Mouse (Mus musculus) layer of hippocampus, adult 11-12 months (tissue): ENCODE results near the gene Zfp52.
A peak's percentile ranks its signal among the peaks of the same experiment; 100 is the strongest.

Experiments used
- DNase-seq: peaks from one replicate; pipeline ENCODE4 v3.0.0; 2022; ENCODE audit warnings: low spot score

Zfp52 gene

GRCm38 (mm10) chr17:21566220-21566619 is 30.9 kb downstream of the Zfp52 start:
- DNase-seq: peak; percentile 72

DNA sequence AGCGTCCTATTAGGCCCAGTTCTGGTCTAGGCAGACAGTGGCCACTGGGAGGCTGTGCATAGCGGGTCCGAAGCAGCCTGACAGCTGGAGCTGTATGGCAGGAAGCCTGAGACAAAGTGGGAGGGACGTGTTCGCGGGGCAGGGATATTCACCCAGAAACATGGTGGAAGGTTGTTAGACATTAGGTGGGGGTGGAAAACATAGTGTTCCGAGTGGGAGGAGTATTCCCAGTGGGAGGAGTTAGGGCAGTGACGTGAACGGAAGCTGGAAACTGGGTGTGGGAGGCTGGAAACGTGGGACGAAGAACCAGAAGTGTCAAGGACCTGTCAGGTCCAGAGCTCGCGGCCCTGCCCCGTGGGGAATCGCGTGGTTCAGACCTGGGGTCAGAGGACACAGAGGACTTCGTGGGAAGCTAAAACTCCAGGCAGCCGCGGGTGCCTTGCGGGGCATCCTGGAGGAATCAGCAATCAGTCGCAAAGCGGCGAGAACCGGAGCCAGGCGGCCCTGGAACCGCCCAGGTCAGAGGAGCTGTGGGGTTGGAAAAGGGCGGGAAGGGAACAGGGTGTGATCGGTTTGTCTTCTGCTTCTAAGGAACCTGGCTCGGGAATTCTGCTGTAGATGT is 31.5 kb downstream of the Zfp52 start, which contains the start of gene Zfp948:
TSS of gene Zfp948 (plus strand) at position 281 of the 622 bp plus-strand sequence.
- DNase-seq: peak; percentile 78

DNA sequence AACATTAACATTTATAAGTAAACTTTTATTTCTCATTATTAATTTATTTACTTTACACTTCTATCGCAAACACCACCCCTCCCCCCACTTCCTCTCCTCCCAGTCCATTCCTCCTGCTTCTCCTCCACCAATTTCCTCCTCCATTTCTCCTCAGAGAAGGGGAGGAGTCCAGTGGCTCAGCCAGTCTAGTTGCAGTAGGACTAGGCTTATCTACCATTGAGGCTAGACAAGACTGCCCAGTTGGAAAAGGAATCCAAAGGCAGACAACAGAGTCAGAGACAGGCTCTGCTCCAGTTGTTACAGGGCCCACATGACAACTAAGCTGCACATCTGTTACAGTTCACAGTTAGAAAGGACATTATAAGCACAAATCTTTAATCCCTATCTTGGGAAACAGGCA is 32.4 kb downstream of the Zfp52 start:
- DNase-seq: no peak

DNA sequence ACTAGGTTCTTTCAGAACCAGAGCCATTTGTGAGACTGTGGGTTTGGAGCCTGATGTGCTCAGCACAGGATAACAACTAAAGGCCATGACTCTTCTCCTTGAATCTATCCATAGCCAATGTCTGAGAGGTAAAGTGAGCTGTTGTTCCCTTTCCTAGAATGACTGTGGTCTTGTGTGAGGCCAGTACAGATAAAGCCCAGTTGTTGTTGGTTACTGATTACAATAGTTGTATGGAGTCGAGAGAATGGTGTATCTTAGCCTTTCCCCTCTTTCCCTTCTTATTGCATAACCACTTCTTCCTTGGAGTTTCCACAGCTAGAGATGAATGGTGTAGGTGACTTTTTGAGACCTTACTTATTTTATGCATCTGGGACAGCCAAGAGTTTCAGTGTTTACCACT is 43.7 kb downstream of the Zfp52 start:
- no peak for DNase-seq

DNA sequence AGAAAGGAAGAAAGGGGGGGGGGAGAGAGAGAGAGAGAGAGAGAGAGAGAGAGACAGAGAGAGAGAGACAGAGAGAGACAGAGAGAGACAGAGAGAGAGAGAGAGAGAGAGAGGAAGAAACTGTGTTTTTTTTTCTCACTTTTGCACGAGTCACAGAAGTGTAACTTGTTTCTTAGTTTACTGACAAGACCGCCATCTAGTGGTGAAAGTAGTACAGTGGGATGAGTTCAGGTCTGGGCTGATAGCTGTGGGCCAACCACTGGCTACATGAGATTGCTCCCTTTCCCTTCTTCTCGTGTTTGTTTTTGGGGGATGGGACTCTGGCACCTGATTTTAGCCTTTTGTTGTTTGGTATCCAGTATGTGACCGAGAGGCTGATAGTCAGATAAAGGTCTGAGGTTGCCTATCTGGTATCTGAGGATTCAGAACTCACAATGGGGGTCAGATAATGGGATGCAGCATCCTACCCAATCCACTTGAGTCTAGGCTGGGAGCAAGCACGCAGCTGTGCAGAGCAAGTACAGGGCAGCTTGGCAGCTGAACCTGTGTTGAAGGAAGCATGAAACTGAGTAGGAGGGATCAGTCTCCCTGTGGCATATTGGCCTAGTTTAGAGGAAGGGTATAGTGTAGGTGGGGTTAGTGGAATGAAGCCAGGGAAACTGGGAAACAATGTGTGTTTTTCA is 44.3 kb downstream of the Zfp52 start:
- DNase-seq: peak; percentile 55

DNA sequence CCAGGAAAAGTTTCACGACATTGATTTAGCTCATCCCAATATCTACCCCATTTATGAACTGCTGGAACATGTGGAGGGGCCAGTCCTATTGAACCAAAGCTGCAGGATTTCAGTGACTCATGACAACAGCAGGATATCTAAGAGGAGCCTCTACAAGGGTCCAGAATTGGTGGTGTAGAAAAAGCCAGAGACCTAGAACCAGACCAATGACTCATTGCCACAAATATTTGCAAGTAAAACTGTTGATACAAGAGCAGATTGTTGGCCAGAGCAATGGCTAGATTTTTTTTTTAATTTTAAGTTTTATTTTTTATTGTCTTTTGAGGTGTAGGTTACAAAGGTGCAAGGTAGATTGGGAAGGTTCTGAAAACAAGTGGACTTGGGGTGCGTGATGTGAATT is 50.2 kb downstream of the Zfp52 start:
- DNase-seq: no peak
